Mouse (Mus musculus) c-Kit-negative CD71-positive TER-119-positive erythroid progenitor cells, embryonic 14.5 days (primary cell): ENCODE measurements around the gene Dctpp1.
A peak's percentile ranks its signal among the peaks of the same experiment; 100 is the strongest.

Experiments
- DNase-seq: peaks from one replicate; pipeline ENCODE4 v3.0.0-alpha.2; 2013; ENCODE audit warnings: low read depth, low spot score

Gene Dctpp1

GRCm38 (mm10) chr7:127210266-127210665 lies 50.2 kb downstream of the Dctpp1 start:
- no peak for DNase-seq

- no peak for DNase-seq
Observed at GRCm38 (mm10) chr7:127209851-127210250, 50.7 kb downstream of the Dctpp1 start.

- DNase-seq = peak; percentile 86
Observed at GRCm38 (mm10) chr7:127208553-127209438, 51.7 kb downstream of the Dctpp1 start, which contains the start of gene Mylpf. Mylpf (plus strand) TSS chr7:127208890.

GRCm38 (mm10) chr7:127208295-127208552 lies 52.3 kb downstream of the Dctpp1 start, which contains the start of gene Tbc1d10b:
Tbc1d10b (minus strand) TSS chr7:127208468.
- DNase-seq = no peak

GRCm38 (mm10) chr7:127207374-127208294 lies 52.9 kb downstream of the Dctpp1 start:
- no peak for DNase-seq
